Mouse (Mus musculus) monocyte, adult 5-6 weeks (primary cell): ENCODE measurements around the gene Gm44805. TPM values are rescaled to one million over a fixed set of nuclear protein-coding genes. Genes with fewer than 3 reads are reported as not detected.

Experiments used
- ATAC-seq: fragments of 153-309, 156-312 bp; replicated peaks from 2 replicates; pipeline ENCODE4 v1.8.0; 2017; ENCODE audit warnings: mild to moderate bottlenecking; ENCODE audit not compliant: low TSS enrichment, insufficient number of reproducible peaks, severe bottlenecking, poor library complexity, low FRiP score
- total RNA-seq: library from RNA; stranded (forward); fragments of 200-1000, 200-491, 200-594 nt; gene quantifications from 3 replicates; pipeline ENCODE4 v1.2.3, GENCODE M21; 2017

The Gm44805 gene
- not detected in 3 replicates for total RNA-seq

GRCm38 (mm10) chr7:19681202-19681694 lies at the start of gene Gm44805, which contains the start of gene Apoc4:
Gm44805 (minus strand) TSS chr7:19681423.
Apoc4 (minus strand) TSS chr7:19681479.
- no peak for ATAC-seq

GRCm38 (mm10) chr7:19726541-19726940 lies 45.3 kb upstream of the Gm44805 start:
- ATAC-seq: no peak

GRCm38 (mm10) chr7:19724167-19724566 lies 42.9 kb upstream of the Gm44805 start:
- no peak for ATAC-seq

- ATAC-seq: no peak
Observed at GRCm38 (mm10) chr7:19722754-19723195, 41.6 kb upstream of the Gm44805 start.

- ATAC-seq: no peak
Observed at GRCm38 (mm10) chr7:19719200-19719599, 38.0 kb upstream of the Gm44805 start.

- no peak for ATAC-seq
Observed at GRCm38 (mm10) chr7:19718297-19718952, 37.2 kb upstream of the Gm44805 start.

GRCm38 (mm10) chr7:19717346-19717745 lies 36.1 kb upstream of the Gm44805 start:
- ATAC-seq: no peak

GRCm38 (mm10) chr7:19716822-19717221 lies 35.6 kb upstream of the Gm44805 start:
- ATAC-seq: no peak

- no peak; the same call in 1 of the 2 replicates for ATAC-seq
Observed at GRCm38 (mm10) chr7:19716055-19716682, 34.9 kb upstream of the Gm44805 start.

- peak; percentile 92 for ATAC-seq
Observed at GRCm38 (mm10) chr7:19715239-19716054, 34.2 kb upstream of the Gm44805 start, which contains the start of gene Tomm40. Tomm40 (minus strand) TSS chr7:19715438.

- no peak for ATAC-seq
Observed at GRCm38 (mm10) chr7:19714836-19715235, 33.6 kb upstream of the Gm44805 start.

- no peak for ATAC-seq
Observed at GRCm38 (mm10) chr7:19713598-19713997, 32.4 kb upstream of the Gm44805 start.

GRCm38 (mm10) chr7:19713196-19713595 lies 32.0 kb upstream of the Gm44805 start:
- no peak for ATAC-seq

- no peak for ATAC-seq
Observed at GRCm38 (mm10) chr7:19712414-19712813, 31.2 kb upstream of the Gm44805 start.

GRCm38 (mm10) chr7:19710650-19711049 lies 29.4 kb upstream of the Gm44805 start:
- no peak for ATAC-seq

- ATAC-seq: no peak
Observed at GRCm38 (mm10) chr7:19705271-19705670, 24.0 kb upstream of the Gm44805 start.

- no peak for ATAC-seq
Observed at GRCm38 (mm10) chr7:19704475-19704874, 23.3 kb upstream of the Gm44805 start.

GRCm38 (mm10) chr7:19702859-19703555 lies 21.8 kb upstream of the Gm44805 start:
- no peak for ATAC-seq
